Mouse (Mus musculus) adrenal gland, adult (tissue): ENCODE data around the gene Hmcn2.
A peak's percentile ranks its signal among the peaks of the same experiment; 100 is the strongest.

Experiments
- DNase-seq, 2 experiments: peaks; one replicate each; pipeline ENCODE4 v3.0.0; 2022 to 2023; ENCODE audit warnings: low spot score in 1 of 2; ENCODE audit not compliant: inconsistent age in 2 of 2

The Hmcn2 gene

GRCm38 (mm10) chr2:31474686-31475085 is 160.5 kb downstream of the Hmcn2 start:
- DNase-seq: peak; percentile 59 to 70

GRCm38 (mm10) chr2:31476107-31476820 is 162.0 kb downstream of the Hmcn2 start:
- DNase-seq: no peak

DNA sequence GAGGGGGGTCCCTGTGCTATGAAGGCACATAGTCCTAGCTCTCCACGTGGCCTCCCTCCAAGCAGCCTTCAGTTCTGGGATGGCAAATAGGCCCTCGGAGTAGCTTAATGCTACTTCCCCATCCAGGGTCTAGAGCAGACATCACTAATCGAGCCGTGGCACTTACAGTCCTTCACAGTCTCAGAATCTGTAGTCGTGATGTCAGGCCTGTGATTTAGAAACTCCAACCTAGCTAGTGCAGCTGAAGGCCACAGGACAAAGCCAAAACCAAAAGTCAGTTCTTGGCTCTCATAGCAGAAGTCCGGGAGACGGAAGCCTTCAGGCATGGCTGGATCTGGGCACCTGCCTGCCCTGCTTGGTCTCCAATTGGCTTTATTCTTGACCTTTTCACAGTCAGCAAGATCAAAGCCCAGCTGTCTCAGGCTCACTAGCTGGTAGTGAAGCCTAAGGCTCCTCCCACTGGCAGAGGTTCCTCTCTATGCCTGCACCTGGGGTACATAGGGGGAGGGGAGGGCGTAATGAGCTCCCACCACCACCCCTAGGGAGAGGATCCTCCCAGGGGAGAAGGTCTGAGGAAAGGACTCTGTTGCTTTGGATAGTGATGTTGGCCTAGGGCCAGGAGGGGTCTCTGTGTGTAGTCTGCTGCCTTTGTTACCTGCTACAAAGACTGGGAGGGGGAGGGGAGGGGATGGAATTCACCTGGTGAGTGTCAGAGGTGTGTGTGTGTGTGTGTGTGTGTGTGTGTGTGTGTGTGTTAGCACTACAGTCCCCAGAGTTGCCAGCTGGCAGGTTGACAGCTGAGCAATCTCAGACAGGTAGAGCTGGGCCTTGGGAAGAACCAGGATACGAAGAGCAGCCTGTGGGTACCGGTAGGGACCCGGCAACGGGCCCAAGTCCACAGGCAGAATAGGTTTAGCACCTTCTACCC is 163.3 kb downstream of the Hmcn2 start:
- DNase-seq: no peak

- peak; percentile 81 to 95 for DNase-seq
Observed at GRCm38 (mm10) chr2:31482914-31483575, 168.8 kb downstream of the Hmcn2 start.

GRCm38 (mm10) chr2:31484187-31484586 is 170.0 kb downstream of the Hmcn2 start:
- DNase-seq: peak; percentile 78 to 92

- no peak for DNase-seq
Observed at GRCm38 (mm10) chr2:31489166-31489565, 175.0 kb downstream of the Hmcn2 start.

DNA sequence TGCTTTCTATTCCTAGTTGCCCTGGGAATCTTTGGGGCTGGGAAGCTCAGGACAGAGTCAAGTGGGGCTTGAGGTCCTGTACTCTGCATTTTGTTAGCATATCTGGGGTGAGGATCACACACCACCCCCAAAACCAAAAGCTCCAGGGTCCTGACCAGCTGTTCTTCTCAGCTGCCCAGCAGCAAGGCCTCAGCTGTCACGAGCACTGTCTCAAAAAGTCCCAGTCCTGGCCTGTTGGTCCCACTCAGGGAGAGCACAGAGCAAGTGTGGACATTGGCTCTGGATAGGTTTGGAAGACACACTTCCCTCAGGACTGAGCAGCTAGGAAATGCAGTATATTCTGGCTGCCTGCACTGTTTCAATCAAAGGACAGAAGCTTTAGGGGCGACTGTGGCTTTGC is 176.3 kb downstream of the Hmcn2 start:
- no peak for DNase-seq

DNA sequence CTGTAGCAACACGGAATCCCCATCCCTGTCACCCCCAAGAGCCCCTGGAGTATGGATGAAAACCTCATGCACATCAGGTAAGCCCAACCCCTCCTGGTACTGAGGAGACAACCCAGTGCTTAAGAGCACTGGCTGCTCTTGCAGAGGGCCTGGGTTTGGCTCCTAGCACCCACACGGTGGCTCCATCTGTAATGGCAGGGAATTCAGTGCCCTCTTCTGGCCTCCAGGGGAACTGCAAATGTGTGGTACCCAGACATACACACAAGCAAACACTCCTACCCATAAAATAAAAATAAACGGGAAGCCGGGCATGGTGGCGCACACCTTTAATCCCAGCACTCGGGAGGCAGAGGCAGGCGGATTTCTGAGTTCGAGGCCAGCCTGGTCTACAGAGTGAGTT is 178.1 kb downstream of the Hmcn2 start:
- no peak for DNase-seq

DNA sequence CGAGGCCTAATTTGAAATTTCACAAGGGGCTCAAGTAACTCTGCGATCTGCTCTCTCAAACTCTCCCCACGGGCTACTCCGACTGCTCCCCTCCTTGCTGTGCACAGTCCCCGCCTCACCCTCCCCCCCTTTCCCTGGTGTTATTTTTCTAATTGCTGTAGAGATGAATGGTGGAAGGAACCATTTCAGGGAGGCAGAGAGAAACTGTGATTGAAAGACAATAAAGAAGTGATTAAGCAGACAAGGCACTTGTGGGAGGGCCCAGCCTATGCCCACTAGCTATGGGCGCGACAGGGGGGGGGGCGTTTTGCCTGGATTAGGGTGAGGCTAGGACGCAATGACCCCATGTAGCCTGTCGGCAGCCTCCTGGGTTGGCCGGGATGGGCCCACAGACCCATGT is 179.0 kb downstream of the Hmcn2 start:
- DNase-seq: no peak

GRCm38 (mm10) chr2:31494315-31494714 is 180.1 kb downstream of the Hmcn2 start:
- no peak for DNase-seq

GRCm38 (mm10) chr2:31495046-31495476 is 180.8 kb downstream of the Hmcn2 start:
- no peak for DNase-seq

- no peak for DNase-seq
Observed at GRCm38 (mm10) chr2:31496141-31496540, 181.9 kb downstream of the Hmcn2 start.

- DNase-seq: no peak
Observed at GRCm38 (mm10) chr2:31497113-31497512, 182.9 kb downstream of the Hmcn2 start.

- no peak for DNase-seq
Observed at GRCm38 (mm10) chr2:31497635-31498034, 183.4 kb downstream of the Hmcn2 start.

GRCm38 (mm10) chr2:31499327-31500291 is 185.4 kb downstream of the Hmcn2 start:
- no peak for DNase-seq

DNA sequence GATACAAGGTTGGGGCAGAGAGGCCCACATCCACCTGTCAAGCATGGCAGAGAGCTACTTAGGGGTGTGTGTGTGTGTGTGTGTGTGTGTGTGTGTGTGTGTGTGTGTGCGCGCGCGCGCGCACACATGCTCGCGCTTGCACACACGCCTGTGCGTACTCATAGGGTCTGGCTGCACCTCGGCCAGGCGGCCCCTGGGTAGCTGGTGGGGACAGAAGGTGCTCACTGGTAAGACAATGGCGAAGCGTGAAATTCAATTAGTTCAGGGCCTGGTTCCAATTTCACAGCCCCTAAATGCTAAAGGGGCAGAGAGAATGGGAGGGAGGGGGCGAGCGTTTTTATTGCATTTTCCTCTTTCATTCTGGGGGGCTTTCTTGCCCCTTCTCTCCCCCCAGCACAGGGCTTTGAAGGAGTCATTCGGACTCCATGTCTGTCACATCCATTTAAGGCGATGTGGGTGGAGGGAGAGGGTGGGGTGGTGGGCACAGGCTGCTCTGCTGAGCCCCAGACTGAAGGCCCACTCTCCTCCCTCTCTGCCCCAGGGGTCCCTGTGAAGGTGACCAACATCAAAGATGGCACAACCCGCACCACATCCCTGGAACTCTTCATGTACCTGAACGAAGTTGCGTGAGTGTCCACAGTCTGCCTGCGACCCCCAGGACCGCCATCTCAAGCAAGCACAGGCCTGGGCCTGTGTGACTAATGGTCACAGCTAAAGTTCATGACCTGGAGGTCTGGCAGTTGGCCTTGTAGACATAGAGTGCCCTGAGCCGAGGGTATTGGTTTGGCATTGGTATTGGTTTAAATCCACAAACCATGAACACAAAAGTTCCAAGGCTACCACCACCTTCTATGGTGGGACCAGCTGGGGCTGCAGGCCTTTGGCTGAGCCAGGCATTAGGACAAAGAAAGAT is 186.3 kb downstream of the Hmcn2 start:
- no peak for DNase-seq

GRCm38 (mm10) chr2:31501448-31502130 is 187.4 kb downstream of the Hmcn2 start:
- peak in 1 of 2 experiments; percentile 51 for DNase-seq

GRCm38 (mm10) chr2:31502616-31503522 is 188.7 kb downstream of the Hmcn2 start:
- DNase-seq: no peak
